In genomic region chr9:55937224-55937663, GRCm38 (mm10) we compare ENCODE assay signal across 8 mouse cellular contexts. TPM values are rescaled to one million over a fixed set of nuclear protein-coding genes. Genes with fewer than 3 reads are reported as not detected.
A peak's percentile ranks its signal among the peaks of the same experiment; 100 is the strongest.
DNase-seq lines count a peak whose midpoint lies in the region; ATAC-seq lines count a peak whose summit lies in the region.

No protein-coding gene starts in this region.

- H3K9me3 ChIP-seq in hindbrain, embryonic 14.5 days (ENCODE audit: control insufficient read depth, low read length): no peaks in the 10 kb centered on the region
- no peaks in the 10 kb centered on the region for H3K9me3 ChIP-seq in liver, embryonic 16.5 days (replicated peaks; ENCODE audit: control insufficient read depth, low read length)
- H3K9me3 ChIP-seq in stomach, embryonic 16.5 days (replicated peaks; ENCODE audit: control insufficient read depth, low read length): no peaks in the 10 kb centered on the region

- H3K4me1 ChIP-seq in hindbrain, embryonic 14.5 days (replicated peaks; ENCODE audit: control insufficient read depth, insufficient read depth, low read length): peaks cover 18% of the 10 kb centered on the region
- peaks cover 5% of the 10 kb centered on the region for H3K4me1 ChIP-seq in liver, embryonic 16.5 days (ENCODE audit: control insufficient read depth, low read depth, low read length)
- H3K4me1 ChIP-seq in stomach, embryonic 16.5 days (ENCODE audit: control insufficient read depth, insufficient read depth, low read length): no peaks in the 10 kb centered on the region; the same call in 1 of the 2 replicates

- peak overlapping the region; percentile 90 for H3K27ac ChIP-seq in hindbrain, embryonic 14.5 days
- no peak overlapping the region for H3K27ac ChIP-seq in liver, embryonic 16.5 days (ENCODE audit: low read length)
- peak overlapping the region; percentile 71 for H3K27ac ChIP-seq in stomach, embryonic 16.5 days (ENCODE audit: low read length)

- ATAC-seq in frontal cortex, adult (ENCODE audit: low TSS enrichment): peak; percentile 28; the same call in 1 of the 2 replicates
- ATAC-seq in hindbrain, embryonic 14.5 days (ENCODE audit: low FRiP score): no peak
- no peak for ATAC-seq in liver, embryonic 16.5 days (ENCODE audit: low read depth)
- no peak for ATAC-seq in stomach, embryonic 16.5 days (ENCODE audit: insufficient read depth, low FRiP score)

- H3K4me2 ChIP-seq in hindbrain, embryonic 14.5 days (replicated peaks): peak overlapping the region; percentile 76
- peak overlapping the region; percentile 95 for H3K4me2 ChIP-seq in liver, embryonic 16.5 days (ENCODE audit: low read depth, low read length)
- H3K4me2 ChIP-seq in stomach, embryonic 16.5 days (ENCODE audit: low read depth, low read length): peak overlapping the region; percentile 61

- WGBS in hindbrain, embryonic 14.5 days: 27% methylated on average over 5 of the region's 5 CpGs
- WGBS in liver, embryonic 16.5 days (ENCODE audit: insufficient replicate concordance): 48% methylated on average over 5 of the region's 5 CpGs
- WGBS in stomach, embryonic 16.5 days: 38% methylated on average over 5 of the region's 5 CpGs

- peak overlapping the region; percentile 86 for H3K9ac ChIP-seq in hindbrain, embryonic 14.5 days
- peak overlapping the region; percentile 85; the same call in 1 of the 2 replicates for H3K9ac ChIP-seq in liver, embryonic 16.5 days (ENCODE audit: low read depth, low read length)
- peak overlapping the region; percentile 84 for H3K9ac ChIP-seq in stomach, embryonic 16.5 days (ENCODE audit: low read length)

- DNase-seq in frontal cortex, adult 2 months (ENCODE audit: extremely low spot score in 1 of 2, low spot score in 1 of 2): no peak
- DNase-seq in CD4-positive helper T cell, adult 2 months (ENCODE audit: low read depth, low spot score): peak; percentile 24
- DNase-seq in embryo, embryonic 9.5 days (ENCODE audit: extremely low spot score): peak; percentile 19
- DNase-seq in hindbrain, embryonic 14.5 days (ENCODE audit: low spot score): peak; percentile 25
- DNase-seq in urinary bladder, postnatal 10 days (ENCODE audit: low spot score): no peak

- no peaks in the 10 kb centered on the region for H3K36me3 ChIP-seq in hindbrain, embryonic 14.5 days (replicated peaks; ENCODE audit: control insufficient read depth, insufficient read depth)
- no peaks in the 10 kb centered on the region for H3K36me3 ChIP-seq in liver, embryonic 16.5 days (ENCODE audit: control insufficient read depth, insufficient read depth)
- no peaks in the 10 kb centered on the region for H3K36me3 ChIP-seq in stomach, embryonic 16.5 days (ENCODE audit: control insufficient read depth, insufficient read depth, low read length)

- H3K4me3 ChIP-seq in hindbrain, embryonic 14.5 days (replicated peaks; ENCODE audit: low read length): peak overlapping the region; percentile 69
- H3K4me3 ChIP-seq in liver, embryonic 16.5 days (ENCODE audit: low read depth, low read length): peak overlapping the region; percentile 80
- H3K4me3 ChIP-seq in stomach, embryonic 16.5 days (replicated peaks; ENCODE audit: low read length): peak overlapping the region; percentile 70

- H3K27me3 ChIP-seq in hindbrain, embryonic 14.5 days (ENCODE audit: control insufficient read depth, insufficient read depth, low read length): no peaks in the 10 kb centered on the region
- no peaks in the 10 kb centered on the region for H3K27me3 ChIP-seq in liver, embryonic 16.5 days (ENCODE audit: control insufficient read depth, insufficient read depth, low read depth, low read length)
- H3K27me3 ChIP-seq in stomach, embryonic 16.5 days (ENCODE audit: control insufficient read depth, insufficient read depth, low read length): no peaks in the 10 kb centered on the region

RNA-seq across cellular contexts. Expression of gene Scaper, which starts 0.7 kb away (rescaled TPM):
- 11.6 and 13.6 TPM in 2 replicates for polyA plus RNA-seq in frontal cortex, adult 2 months (2012; rRNA removed)
- polyA plus RNA-seq in hindbrain, embryonic 14.5 days (2014; fragmentation: Nextera tagmentation; extraction: Ambion mirVana): 42.1 and 43.5 TPM in 2 replicates
- polyA plus RNA-seq in liver, embryonic 16.5 days (2015; fragmentation: Nextera tagmentation; extraction: Ambion mirVana): 1.6 and 1.8 TPM in 2 replicates
- polyA plus RNA-seq in stomach, embryonic 16.5 days (2015; fragmentation: Nextera tagmentation; extraction: Ambion mirVana): 9.2 and 9.7 TPM in 2 replicates

Comparison
In these comparisons a context has a peak if more than half of its experiments do, and no peak if none do; other contexts are left out.
1. DNase-seq: peak in CD4-positive helper T cell, adult 2 months (single experiment), embryo, embryonic 9.5 days (single experiment) and hindbrain, embryonic 14.5 days (single experiment); none in frontal cortex, adult 2 months (0 of 2) and urinary bladder, postnatal 10 days (single experiment).
2. Peak in every context shown above with its lines, with median percentiles within 50 percentile points of each other: H3K4me2 ChIP-seq, H3K4me3 ChIP-seq and H3K9ac ChIP-seq.